Mouse (Mus musculus) forebrain, embryonic 11.5 days (tissue): ENCODE data around the gene Tbx1. TPM values are rescaled to one million over a fixed set of nuclear protein-coding genes. Genes with fewer than 3 reads are reported as not detected.
A peak's percentile ranks its signal among the peaks of the same experiment; 100 is the strongest.

ENCODE experiments used
- ATAC-seq: fragments of 200-750 bp; cut with Nextera tagmentation; replicated peaks from 2 replicates; pipeline ENCODE4 v1.8.0; 2017; ENCODE audit warnings: moderate TSS enrichment; ENCODE audit not compliant: low FRiP score
- DNase-seq: peaks from one replicate; pipeline ENCODE4 v3.0.0-alpha.2; 2017; ENCODE audit warnings: low spot score
- H3K27ac ChIP-seq: fragments of 300-500 bp; sonication (generic); 2 replicates; pipeline ENCODE4 v1.5.1; 2014; ENCODE audit warnings: low read depth, low read length
- H3K27me3 ChIP-seq: fragments of 300-500 bp; sonication (generic); 2 replicates; pipeline ENCODE4 v1.6.1; 2014; ENCODE audit warnings: mild to moderate bottlenecking, low read length, mixed read lengths; ENCODE audit not compliant: control insufficient read depth, insufficient read depth
- H3K36me3 ChIP-seq: fragments of 300-500 bp; sonication (generic); 2 replicates; pipeline ENCODE4 v1.6.1; 2014; ENCODE audit warnings: mild to moderate bottlenecking, low read length, moderate library complexity, mixed read lengths; ENCODE audit not compliant: control insufficient read depth, insufficient read depth
- H3K4me1 ChIP-seq: fragments of 300-500 bp; sonication (generic); replicated peaks from 2 replicates; pipeline ENCODE4 v1.6.1; 2014; ENCODE audit warnings: low read length, mixed read lengths; ENCODE audit not compliant: control insufficient read depth, insufficient read depth
- H3K4me2 ChIP-seq: fragments of 300-500 bp; sonication (generic); 2 replicates; pipeline ENCODE4 v1.6.1; 2014; ENCODE audit warnings: low read depth, mild to moderate bottlenecking, low read length, moderate library complexity, mixed read lengths; ENCODE audit not compliant: severe bottlenecking
- H3K4me3 ChIP-seq: fragments of 300-500 bp; sonication (generic); 2 replicates; pipeline ENCODE4 v1.5.1; 2014; ENCODE audit warnings: low read depth, low read length
- H3K9ac ChIP-seq: fragments of 300-500 bp; sonication (generic); 2 replicates; pipeline ENCODE4 v1.6.1; 2014; ENCODE audit warnings: low read length
- H3K9me3 ChIP-seq: fragments of 300-500 bp; sonication (generic); 2 replicates; pipeline ENCODE4 v1.6.1; 2016; ENCODE audit warnings: low read length, mixed read lengths; ENCODE audit not compliant: control insufficient read depth
- WGBS: fragments of 180-500 bp; shearing (Covaris S2); extraction: QIAGEN DNeasy Blood & Tissue Kit; methylation state at CpG from one replicate; pipeline ENCODE4 v1.1.7; 2014; 5-methylcytosine and 5-hydroxymethylcytosine counted together
- polyA plus RNA-seq: library from polyadenylated mRNA; unstranded; fragments of >200 nt; fragmentation: Nextera tagmentation; extraction: Ambion mirVana; gene quantifications from 2 replicates; pipeline ENCODE4 v1.2.1, GENCODE M21; 2014

The Tbx1 gene
- polyA plus RNA-seq, 1 experiment from 2014 or later: 0.83 TPM

DNA sequence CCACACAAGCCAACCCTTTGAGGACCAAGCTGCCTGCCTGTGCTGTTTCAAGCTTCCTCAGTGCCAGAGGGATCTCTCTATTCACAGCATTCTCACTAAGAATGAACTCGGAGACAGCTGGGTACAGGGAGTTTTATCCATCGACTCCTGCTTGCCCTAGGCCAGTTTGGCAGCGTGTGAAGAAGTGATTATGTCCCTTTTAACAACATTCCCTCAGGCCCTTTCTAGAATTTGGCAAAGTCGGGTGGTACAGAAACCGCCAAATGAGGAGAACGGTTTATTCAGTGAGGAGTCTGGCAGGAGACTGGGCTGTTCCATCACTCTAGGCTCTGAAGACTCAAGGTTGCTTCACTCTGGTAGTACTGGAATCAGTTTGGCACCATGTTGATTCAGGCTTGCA is 29.7 kb upstream of the Tbx1 start:
- Histone ChIP-seq H3K27me3 (peaks cover 76% of the 10 kb centered on the region), H3K27ac (no peak overlapping the region), H3K9me3 (no peaks in the 10 kb centered on the region), H3K36me3 (no peaks in the 10 kb centered on the region; the same call in 1 of the 2 replicates), H3K4me1 (peaks cover 14% of the 10 kb centered on the region), H3K4me3 (peak overlapping the region; percentile 37; the same call in 1 of the 2 replicates), H3K4me2 (no peak overlapping the region; the same call in 1 of the 2 replicates), H3K9ac (no peak overlapping the region)
- 17% methylated on average over 6 of the region's 6 CpGs for WGBS
- ATAC-seq: no peak
- no peak for DNase-seq

DNA sequence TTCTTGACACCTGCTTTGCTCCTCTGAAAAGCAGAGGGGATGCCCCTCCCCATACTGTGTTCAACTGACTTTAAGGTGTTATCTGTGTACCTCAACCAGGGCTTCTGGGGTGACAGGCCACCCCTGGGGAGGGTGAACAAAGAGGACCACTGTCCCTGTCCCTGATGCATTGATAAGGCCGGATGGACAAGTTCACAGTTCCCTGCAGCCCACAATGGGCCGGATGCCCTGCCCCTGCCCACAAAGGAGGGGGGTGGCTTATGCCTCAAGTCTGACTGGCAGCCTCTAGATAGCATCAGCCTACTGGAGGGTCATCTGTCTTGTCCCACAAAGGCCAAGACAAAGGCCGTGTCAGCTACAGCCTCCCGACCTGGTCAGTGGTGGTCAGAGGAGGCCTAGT is 28.6 kb upstream of the Tbx1 start:
- ATAC-seq: no peak
- Histone ChIP-seq H3K27ac (no peak overlapping the region), H3K9ac (no peak overlapping the region), H3K36me3 (no peaks in the 10 kb centered on the region; the same call in 1 of the 2 replicates), H3K4me1 (peaks cover 14% of the 10 kb centered on the region), H3K4me2 (no peak overlapping the region), H3K27me3 (peaks cover 65% of the 10 kb centered on the region), H3K4me3 (no peak overlapping the region), H3K9me3 (no peaks in the 10 kb centered on the region)
- WGBS: 47% methylated on average over 4 of the region's 4 CpGs
- DNase-seq: no peak

DNA sequence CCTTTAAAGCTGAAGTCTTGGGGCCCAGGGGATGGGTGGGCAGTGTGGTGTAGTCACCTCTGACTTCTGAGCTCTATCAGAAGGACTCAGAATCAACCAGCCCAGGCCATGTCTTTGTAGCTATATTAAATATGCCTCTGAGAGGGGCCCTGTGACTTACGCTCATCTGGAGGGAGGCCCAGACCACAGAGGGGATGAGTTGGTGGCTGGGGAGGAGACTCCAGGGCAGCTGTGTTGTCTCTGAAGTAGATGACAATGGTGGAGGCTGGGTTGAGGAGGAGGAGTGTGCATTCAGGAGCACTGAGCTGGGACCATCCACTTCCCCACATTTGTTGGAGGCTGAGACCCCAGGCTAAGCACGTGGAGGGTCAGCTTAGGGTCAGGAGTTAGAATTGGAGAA is 27.8 kb upstream of the Tbx1 start:
- H3K36me3 ChIP-seq: no peaks in the 10 kb centered on the region; the same call in 1 of the 2 replicates
- no peak for ATAC-seq
- H3K4me1 ChIP-seq: peaks cover 14% of the 10 kb centered on the region
- no peak for DNase-seq
- H3K9ac ChIP-seq: no peak overlapping the region
- no peak overlapping the region for H3K27ac ChIP-seq
- H3K9me3 ChIP-seq: no peaks in the 10 kb centered on the region
- peaks cover 57% of the 10 kb centered on the region for H3K27me3 ChIP-seq
- WGBS: 48% methylated on average over 2 of the region's 2 CpGs
- no peak overlapping the region for H3K4me3 ChIP-seq
- no peak overlapping the region for H3K4me2 ChIP-seq

DNA sequence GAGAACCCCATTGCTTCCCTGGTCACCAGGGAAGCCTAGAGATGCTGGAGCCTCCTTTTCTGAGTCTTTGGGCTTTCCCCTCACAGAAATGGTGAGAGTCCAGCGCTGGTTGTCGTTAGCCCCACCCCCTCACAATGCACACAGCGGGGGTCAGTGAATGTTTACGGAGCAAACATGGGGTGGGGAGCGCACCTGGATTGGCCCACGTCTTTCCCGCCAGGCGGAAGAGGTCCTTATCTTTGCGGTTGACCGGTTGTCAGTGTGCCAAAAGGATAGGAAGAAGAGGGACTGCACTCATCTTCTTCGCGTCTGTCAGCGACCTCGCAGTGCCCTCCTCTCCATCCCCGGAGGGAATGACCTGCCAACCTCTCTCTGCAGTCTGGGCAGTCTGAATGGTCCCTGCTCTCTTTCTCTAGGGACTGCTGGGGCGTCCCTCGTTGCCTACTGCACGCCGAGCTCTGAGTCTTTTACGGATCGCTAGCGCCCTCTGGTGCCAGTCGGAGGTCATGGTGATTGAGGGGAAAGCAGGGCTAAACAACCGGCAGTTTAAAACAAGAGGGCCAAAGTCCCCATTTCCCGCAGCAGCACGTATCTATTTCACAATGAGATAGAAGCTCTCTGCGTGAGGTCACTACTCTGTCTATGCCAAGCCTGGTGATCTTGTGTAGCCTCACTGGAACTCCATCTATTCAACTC is 27.0 kb upstream of the Tbx1 start:
- no peak overlapping the region for H3K4me3 ChIP-seq
- no peaks in the 10 kb centered on the region; the same call in 1 of the 2 replicates for H3K36me3 ChIP-seq
- peak overlapping the region; percentile 46 for H3K4me2 ChIP-seq
- H3K27me3 ChIP-seq: peaks cover 49% of the 10 kb centered on the region
- peak overlapping the region; percentile 10; the same call in 1 of the 2 replicates for H3K9ac ChIP-seq
- DNase-seq (peak; percentile 93), ATAC-seq (peak; percentile 51)
- peaks cover 14% of the 10 kb centered on the region for H3K4me1 ChIP-seq
- no peak overlapping the region for H3K27ac ChIP-seq
- WGBS: 2% methylated on average over 27 of the region's 27 CpGs
- H3K9me3 ChIP-seq: no peaks in the 10 kb centered on the region

DNA sequence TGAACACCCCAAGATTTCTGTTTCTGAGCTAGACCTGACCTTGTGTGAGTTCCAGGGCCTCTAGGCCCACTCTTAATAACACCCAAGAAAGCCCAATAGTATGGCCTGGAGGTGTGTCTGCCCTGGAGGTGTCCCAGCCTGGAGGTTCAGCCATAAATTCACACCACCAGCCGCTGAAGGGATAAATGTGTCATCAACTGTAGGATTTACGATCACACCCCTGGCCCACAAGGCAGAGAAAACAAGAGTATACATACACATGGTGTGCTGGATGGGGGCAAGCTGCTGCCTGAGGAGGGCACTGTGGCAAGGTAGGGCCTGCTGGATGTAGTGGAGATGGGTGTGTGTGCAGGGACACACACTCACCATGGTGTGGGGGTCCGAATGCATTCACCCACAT is 22.8 kb upstream of the Tbx1 start:
- no peaks in the 10 kb centered on the region for H3K36me3 ChIP-seq
- whole genome bisulfite sequencing: 91% methylated on average over 3 of the region's 3 CpGs

DNA sequence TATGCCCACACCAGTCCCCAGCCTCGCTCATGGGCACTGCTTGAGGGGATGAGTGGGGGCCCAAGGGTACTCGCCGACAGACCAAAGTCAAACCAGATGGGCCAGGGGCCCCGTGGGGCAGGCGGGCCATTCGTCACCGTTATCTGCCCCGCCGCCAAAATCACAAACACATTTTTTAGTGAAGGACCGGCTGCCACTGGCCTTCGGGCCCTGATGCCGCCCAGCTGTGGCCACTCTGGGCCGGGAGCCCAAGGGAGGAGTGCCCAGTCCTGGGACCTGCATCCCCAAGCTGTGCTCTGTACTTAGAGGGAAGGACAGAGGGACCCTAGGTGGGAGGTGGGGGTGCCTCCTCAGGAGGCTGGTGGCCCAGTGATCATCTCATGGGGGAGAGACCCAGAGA is 21.3 kb upstream of the Tbx1 start:
- Histone ChIP-seq H3K27me3 (peaks cover 2% of the 10 kb centered on the region; the same call in 1 of the 2 replicates), H3K36me3 (no peaks in the 10 kb centered on the region), H3K4me3 (no peak overlapping the region), H3K9ac (no peak overlapping the region), H3K27ac (no peak overlapping the region), H3K9me3 (no peaks in the 10 kb centered on the region), H3K4me1 (0 out of 2 replicates have a peak, but pooled peaks cover 5% of the 10 kb centered on the region), H3K4me2 (no peak overlapping the region)
- 79% methylated on average over 13 of the region's 13 CpGs for WGBS
- DNase-seq: no peak
- ATAC-seq: no peak

More for the DNA sequence above, 22.8 kb upstream of the Tbx1 start:
- no peak for ATAC-seq
- Histone ChIP-seq H3K27me3 (peaks cover 7% of the 10 kb centered on the region), H3K4me2 (no peak overlapping the region), H3K9me3 (no peaks in the 10 kb centered on the region), H3K4me3 (no peak overlapping the region), H3K9ac (no peak overlapping the region), H3K4me1 (0 out of 2 replicates have a peak, but pooled peaks cover 2% of the 10 kb centered on the region), H3K27ac (no peak overlapping the region)
- DNase-seq: no peak

DNA sequence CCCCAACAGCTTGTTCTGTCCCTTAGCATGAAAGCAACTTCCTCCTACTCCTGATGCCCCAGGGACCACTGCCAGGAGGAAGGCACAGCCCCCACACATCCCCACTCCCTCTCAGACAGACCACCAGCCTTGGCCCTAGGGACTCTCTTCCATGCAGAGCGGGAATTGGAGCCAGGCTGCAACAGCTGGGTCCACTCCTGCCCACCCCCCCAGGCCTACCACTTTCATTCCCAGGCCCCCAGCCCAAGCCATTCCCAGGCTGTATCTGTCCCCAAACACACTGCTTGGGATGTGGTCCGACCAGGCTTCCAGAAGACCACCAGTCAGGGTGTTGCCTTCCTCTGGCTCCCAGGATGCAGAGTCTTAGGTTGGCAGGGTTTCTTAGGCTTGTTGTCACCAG is 18.6 kb upstream of the Tbx1 start:
- H3K27me3 ChIP-seq: no peaks in the 10 kb centered on the region
- no peak overlapping the region for H3K4me3 ChIP-seq
- H3K4me2 ChIP-seq: no peak overlapping the region
- no peak overlapping the region for H3K27ac ChIP-seq
- no peaks in the 10 kb centered on the region for H3K36me3 ChIP-seq
- ATAC-seq: no peak
- WGBS: 61% methylated on average over 2 of the region's 2 CpGs
- no peak for DNase-seq
- 0 out of 2 replicates have a peak, but pooled peaks cover 5% of the 10 kb centered on the region for H3K4me1 ChIP-seq
- H3K9me3 ChIP-seq: no peaks in the 10 kb centered on the region
- no peak overlapping the region for H3K9ac ChIP-seq

DNA sequence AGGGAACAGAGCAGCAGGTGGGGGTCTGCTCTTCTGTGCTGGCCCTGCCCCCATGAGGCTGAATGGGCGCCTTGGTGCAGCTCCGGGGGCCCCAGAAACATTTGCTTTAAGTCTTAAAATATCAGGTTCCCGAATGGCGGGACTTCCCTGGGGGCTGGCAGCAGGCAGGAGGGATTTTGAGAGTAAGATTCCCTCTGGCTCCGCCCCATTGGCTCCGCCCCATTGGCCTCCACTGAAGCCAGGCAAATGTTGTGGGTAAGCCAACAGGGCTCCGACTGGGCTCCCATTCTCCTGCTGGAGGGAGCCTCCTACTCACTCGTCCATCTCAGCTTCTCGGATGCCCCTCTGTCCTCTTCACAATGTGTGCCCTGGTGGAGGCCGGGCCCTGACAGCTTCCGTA is 17.8 kb upstream of the Tbx1 start:
- 6% methylated on average over 11 of the region's 11 CpGs for WGBS
- Histone ChIP-seq H3K36me3 (no peaks in the 10 kb centered on the region), H3K4me1 (0 out of 2 replicates have a peak, but pooled peaks cover 5% of the 10 kb centered on the region), H3K9me3 (no peaks in the 10 kb centered on the region), H3K9ac (no peak overlapping the region), H3K4me2 (peak overlapping the region; percentile 36; the same call in 1 of the 2 replicates), H3K4me3 (no peak overlapping the region), H3K27ac (no peak overlapping the region), H3K27me3 (no peaks in the 10 kb centered on the region)
- ATAC-seq (0 out of 2 replicates have a peak, but pooled peaks have one; percentile 19), DNase-seq (peak; percentile 61)

DNA sequence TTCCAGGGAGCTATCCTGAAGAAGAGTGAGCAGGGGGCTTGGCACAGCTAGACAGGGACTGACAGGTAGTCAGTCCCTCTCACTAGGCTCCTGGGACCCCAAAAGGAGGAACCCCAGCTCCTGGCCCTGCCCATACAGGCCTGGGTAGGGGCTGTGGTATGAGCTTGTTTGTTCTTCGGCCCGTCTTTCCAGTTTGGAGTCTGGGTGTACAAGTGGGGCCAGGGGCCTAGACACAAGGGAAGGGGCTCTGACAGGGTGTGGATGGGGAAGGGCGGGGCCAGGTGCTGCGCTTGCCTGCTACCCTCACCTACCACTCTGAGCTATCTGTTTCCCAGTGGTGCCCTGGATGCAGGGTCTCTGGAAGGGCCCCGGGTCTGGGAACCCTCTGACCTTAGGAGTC is 15.2 kb upstream of the Tbx1 start:
- Histone ChIP-seq H3K9ac (no peak overlapping the region), H3K27ac (no peak overlapping the region), H3K4me2 (no peak overlapping the region), H3K27me3 (no peaks in the 10 kb centered on the region), H3K4me1 (0 out of 2 replicates have a peak, but pooled peaks cover 5% of the 10 kb centered on the region), H3K9me3 (no peaks in the 10 kb centered on the region), H3K4me3 (no peak overlapping the region), H3K36me3 (no peaks in the 10 kb centered on the region)
- DNase-seq (no peak), ATAC-seq (no peak)
- WGBS: 69% methylated on average over 5 of the region's 5 CpGs
